19 mouse cellular contexts compared by ENCODE assay signal in the genomic region with DNA sequence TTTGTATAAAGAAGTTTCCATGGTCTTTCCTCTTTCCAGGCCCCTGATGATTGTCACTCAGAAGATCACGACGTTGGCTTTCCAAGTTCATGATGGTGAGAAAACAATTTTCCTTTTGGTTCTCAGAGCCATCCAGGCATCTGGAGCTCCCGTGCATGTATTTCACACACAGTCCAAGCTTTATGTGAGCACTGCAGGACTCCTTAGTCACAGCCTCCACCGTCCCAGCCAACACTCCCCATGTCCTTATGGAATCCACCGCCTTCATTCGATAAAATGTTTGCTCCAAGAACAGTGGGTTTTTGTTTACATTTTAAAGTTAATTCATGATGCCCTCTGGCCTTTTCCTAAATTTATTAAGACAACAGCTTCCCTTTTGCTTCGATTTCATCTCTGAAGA.
"Had no signal": no experiment of that assay in that cellular context is flagged by ENCODE, and none has a peak within 500 bp of the region (broad histone marks: within the 10 kb centered on the region; RNA-seq: fewer than 3 reads in every experiment).

No protein-coding gene starts in this region.

- H3K4me2 ChIP-seq: lung, embryonic 15.5 days; midbrain, embryonic 12.5 days; neural tube, embryonic 13.5 days; neural tube, embryonic 15.5 days had no signal

- H3K36me3 ChIP-seq: midbrain, embryonic 10.5 days; midbrain, embryonic 12.5 days; neural tube, embryonic 13.5 days; neural tube, embryonic 15.5 days had no signal

- H3K27me3 ChIP-seq: lung, embryonic 15.5 days; midbrain, embryonic 12.5 days; neural tube, embryonic 13.5 days; neural tube, embryonic 15.5 days had no signal

- H3K9me3 ChIP-seq: lung, embryonic 15.5 days; midbrain, embryonic 10.5 days; midbrain, embryonic 12.5 days; neural tube, embryonic 13.5 days; neural tube, embryonic 15.5 days had no signal

- H3K9ac ChIP-seq: lung, embryonic 15.5 days; midbrain, embryonic 12.5 days; neural tube, embryonic 13.5 days; neural tube, embryonic 15.5 days had no signal

- H3K27ac ChIP-seq: lung, embryonic 15.5 days; midbrain, embryonic 10.5 days; midbrain, embryonic 12.5 days; neural tube, embryonic 13.5 days; neural tube, embryonic 15.5 days had no signal

- DNase-seq: lung, adult 18-20 months; lung, postnatal 4 days; midbrain, embryonic 14.5 days; retina, postnatal 1 day; right cerebral cortex, adult 18-20 months; right cerebral cortex, postnatal 25 days; right cerebral cortex, postnatal 4 days; spleen, adult 18-20 months; thymus, adult 18-20 months; thymus, postnatal 14 days; thymus, postnatal 36 days had no signal

- H3K4me1 ChIP-seq: neural tube, embryonic 13.5 days; neural tube, embryonic 15.5 days had no signal

- ATAC-seq: lung, postnatal 0 days; midbrain, embryonic 16.5 days had no signal

- H3K4me3 ChIP-seq: lung, embryonic 15.5 days; midbrain, embryonic 10.5 days; midbrain, embryonic 12.5 days; myocyte; neural tube, embryonic 13.5 days; neural tube, embryonic 15.5 days had no signal
